Mouse (Mus musculus): ENCODE measurements around the gene Cd5. TPM values are rescaled to one million over a fixed set of nuclear protein-coding genes. Genes with fewer than 3 reads are reported as not detected.
A peak's percentile ranks its signal among the peaks of the same experiment; 100 is the strongest.

Gene Cd5
- polyA plus RNA-seq, 1 experiment from 2014 or later, result 0.39 TPM

GRCm38 (mm10) chr19:10718251-10718775 lies 20.5 kb downstream of the Cd5 start:
- Histone ChIP-seq H3K9ac (ENCODE audit: low read depth, low read length) (no peak overlapping the region), H3K4me2 (no peak overlapping the region), H3K9me3 (replicated peaks; ENCODE audit: control insufficient read depth, low read length) (no peaks in the 10 kb centered on the region), H3K4me3 (ENCODE audit: low read depth, low read length) (no peak overlapping the region), H3K27me3 (ENCODE audit: control insufficient read depth, insufficient read depth, low read length) (no peaks in the 10 kb centered on the region), H3K4me1 (ENCODE audit: control insufficient read depth, insufficient read depth, low read length) (peaks cover 17% of the 10 kb centered on the region), H3K27ac (ENCODE audit: low read depth, low read length) (no peak overlapping the region), H3K36me3 (ENCODE audit: control insufficient read depth, insufficient read depth, low read length) (no peaks in the 10 kb centered on the region)
- WGBS (ENCODE audit: insufficient replicate concordance), result 55% methylated on average over 7 of the region's 7 CpGs
- ATAC-seq (replicated peaks; ENCODE audit: insufficient number of reproducible peaks, low FRiP score, low TSS enrichment), result 0 out of 2 replicates have a peak, but pooled peaks have one; percentile 29

- WGBS (ENCODE audit: insufficient replicate concordance), result 86% methylated on average over 6 of the region's 6 CpGs
- Histone ChIP-seq H3K27me3 (ENCODE audit: control insufficient read depth, insufficient read depth, low read length) (no peaks in the 10 kb centered on the region), H3K9ac (ENCODE audit: low read depth, low read length) (no peak overlapping the region), H3K36me3 (ENCODE audit: control insufficient read depth, insufficient read depth, low read length) (peaks cover 15% of the 10 kb centered on the region), H3K4me1 (ENCODE audit: control insufficient read depth, insufficient read depth, low read length) (peaks cover 15% of the 10 kb centered on the region), H3K4me2 (no peak overlapping the region), H3K9me3 (replicated peaks; ENCODE audit: control insufficient read depth, low read length) (no peaks in the 10 kb centered on the region), H3K27ac (ENCODE audit: low read depth, low read length) (no peak overlapping the region), H3K4me3 (ENCODE audit: low read depth, low read length) (no peak overlapping the region)
- ATAC-seq (replicated peaks; ENCODE audit: insufficient number of reproducible peaks, low FRiP score, low TSS enrichment), result no peak
Observed at GRCm38 (mm10) chr19:10715476-10715875, 23.3 kb downstream of the Cd5 start.

GRCm38 (mm10) chr19:10714682-10715475 lies 23.9 kb downstream of the Cd5 start:
- H3K4me3 ChIP-seq (ENCODE audit: low read depth, low read length), result no peak overlapping the region
- no peak overlapping the region for H3K27ac ChIP-seq (ENCODE audit: low read depth, low read length)
- H3K9me3 ChIP-seq (replicated peaks; ENCODE audit: control insufficient read depth, low read length), result no peaks in the 10 kb centered on the region
- 48% methylated on average over 4 of the region's 4 CpGs for WGBS (ENCODE audit: insufficient replicate concordance)
- no peak overlapping the region for H3K4me2 ChIP-seq
- ATAC-seq (replicated peaks; ENCODE audit: insufficient number of reproducible peaks, low FRiP score, low TSS enrichment), result no peak
- peaks cover 15% of the 10 kb centered on the region for H3K36me3 ChIP-seq (ENCODE audit: control insufficient read depth, insufficient read depth, low read length)
- H3K4me1 ChIP-seq (ENCODE audit: control insufficient read depth, insufficient read depth, low read length), result peaks cover 10% of the 10 kb centered on the region
- H3K27me3 ChIP-seq (ENCODE audit: control insufficient read depth, insufficient read depth, low read length), result no peaks in the 10 kb centered on the region
- no peak overlapping the region for H3K9ac ChIP-seq (ENCODE audit: low read depth, low read length)

GRCm38 (mm10) chr19:10714168-10714567 lies 24.6 kb downstream of the Cd5 start:
- Histone ChIP-seq H3K9me3 (replicated peaks; ENCODE audit: control insufficient read depth, low read length) (no peaks in the 10 kb centered on the region), H3K4me1 (ENCODE audit: control insufficient read depth, insufficient read depth, low read length) (peaks cover 13% of the 10 kb centered on the region), H3K27ac (ENCODE audit: low read depth, low read length) (no peak overlapping the region), H3K36me3 (ENCODE audit: control insufficient read depth, insufficient read depth, low read length) (peaks cover 17% of the 10 kb centered on the region), H3K4me3 (ENCODE audit: low read depth, low read length) (no peak overlapping the region), H3K27me3 (ENCODE audit: control insufficient read depth, insufficient read depth, low read length) (no peaks in the 10 kb centered on the region), H3K4me2 (no peak overlapping the region), H3K9ac (ENCODE audit: low read depth, low read length) (no peak overlapping the region)
- no peak for ATAC-seq (replicated peaks; ENCODE audit: insufficient number of reproducible peaks, low FRiP score, low TSS enrichment)
- WGBS (ENCODE audit: insufficient replicate concordance), result 81% methylated on average over 6 of the region's 6 CpGs

- Histone ChIP-seq H3K9me3 (replicated peaks; ENCODE audit: control insufficient read depth, low read length) (no peaks in the 10 kb centered on the region), H3K9ac (ENCODE audit: low read depth, low read length) (no peak overlapping the region), H3K27me3 (ENCODE audit: control insufficient read depth, insufficient read depth, low read length) (no peaks in the 10 kb centered on the region), H3K4me1 (ENCODE audit: control insufficient read depth, insufficient read depth, low read length) (peaks cover 17% of the 10 kb centered on the region), H3K4me3 (ENCODE audit: low read depth, low read length) (no peak overlapping the region), H3K4me2 (no peak overlapping the region), H3K36me3 (ENCODE audit: control insufficient read depth, insufficient read depth, low read length) (peaks cover 17% of the 10 kb centered on the region), H3K27ac (ENCODE audit: low read depth, low read length) (no peak overlapping the region)
- 87% methylated on average over 10 of the region's 10 CpGs for WGBS (ENCODE audit: insufficient replicate concordance)
- no peak for ATAC-seq (replicated peaks; ENCODE audit: insufficient number of reproducible peaks, low FRiP score, low TSS enrichment)
Observed at GRCm38 (mm10) chr19:10713551-10713950, 25.3 kb downstream of the Cd5 start.

- Histone ChIP-seq H3K27me3 (ENCODE audit: control insufficient read depth, insufficient read depth, low read length) (no peaks in the 10 kb centered on the region), H3K9me3 (replicated peaks; ENCODE audit: control insufficient read depth, low read length) (no peaks in the 10 kb centered on the region), H3K9ac (ENCODE audit: low read depth, low read length) (no peak overlapping the region), H3K4me1 (ENCODE audit: control insufficient read depth, insufficient read depth, low read length) (peaks cover 12% of the 10 kb centered on the region; the same call in 1 of the 2 replicates), H3K36me3 (ENCODE audit: control insufficient read depth, insufficient read depth, low read length) (peaks cover 17% of the 10 kb centered on the region), H3K4me2 (no peak overlapping the region), H3K27ac (ENCODE audit: low read depth, low read length) (no peak overlapping the region; the same call in 1 of the 2 replicates), H3K4me3 (ENCODE audit: low read depth, low read length) (no peak overlapping the region)
- 91% methylated on average over 12 of the region's 12 CpGs for WGBS (ENCODE audit: insufficient replicate concordance)
- ATAC-seq (replicated peaks; ENCODE audit: insufficient number of reproducible peaks, low FRiP score, low TSS enrichment), result no peak
Observed at GRCm38 (mm10) chr19:10712646-10713045, 26.2 kb downstream of the Cd5 start.

GRCm38 (mm10) chr19:10712194-10712593 lies 26.6 kb downstream of the Cd5 start:
- 87% methylated on average over 7 of the region's 7 CpGs for whole genome bisulfite sequencing (ENCODE audit: insufficient replicate concordance)
- no peaks in the 10 kb centered on the region for H3K27me3 ChIP-seq (ENCODE audit: control insufficient read depth, insufficient read depth, low read length)
- H3K4me2 ChIP-seq, result no peak overlapping the region
- no peak overlapping the region for H3K4me3 ChIP-seq (ENCODE audit: low read depth, low read length)
- H3K27ac ChIP-seq (ENCODE audit: low read depth, low read length), result peak overlapping the region; percentile 5; the same call in 1 of the 2 replicates
- no peak for ATAC-seq (replicated peaks; ENCODE audit: insufficient number of reproducible peaks, low FRiP score, low TSS enrichment)
- H3K36me3 ChIP-seq (ENCODE audit: control insufficient read depth, insufficient read depth, low read length), result peaks cover 17% of the 10 kb centered on the region
- no peaks in the 10 kb centered on the region for H3K9me3 ChIP-seq (replicated peaks; ENCODE audit: control insufficient read depth, low read length)
- no peak overlapping the region for H3K9ac ChIP-seq (ENCODE audit: low read depth, low read length)
- peaks cover 12% of the 10 kb centered on the region for H3K4me1 ChIP-seq (ENCODE audit: control insufficient read depth, insufficient read depth, low read length)

GRCm38 (mm10) chr19:10710751-10711150 lies 28.1 kb downstream of the Cd5 start:
- 88% methylated on average over 4 of the region's 4 CpGs for WGBS (ENCODE audit: insufficient replicate concordance)
- Histone ChIP-seq H3K4me3 (ENCODE audit: low read depth, low read length) (no peak overlapping the region), H3K36me3 (ENCODE audit: control insufficient read depth, insufficient read depth, low read length) (peaks cover 17% of the 10 kb centered on the region), H3K4me1 (ENCODE audit: control insufficient read depth, insufficient read depth, low read length) (peaks cover 18% of the 10 kb centered on the region), H3K4me2 (no peak overlapping the region), H3K27me3 (ENCODE audit: control insufficient read depth, insufficient read depth, low read length) (no peaks in the 10 kb centered on the region), H3K9ac (ENCODE audit: low read depth, low read length) (no peak overlapping the region), H3K9me3 (replicated peaks; ENCODE audit: control insufficient read depth, low read length) (no peaks in the 10 kb centered on the region), H3K27ac (ENCODE audit: low read depth, low read length) (no peak overlapping the region)
- no peak for ATAC-seq (replicated peaks; ENCODE audit: insufficient number of reproducible peaks, low FRiP score, low TSS enrichment)

Data from heart, embryonic 11.5 days (tissue).